Mouse (Mus musculus) bone marrow macrophage, adult 2 months (primary cell): ENCODE measurements at regions not wholly inside any gene's neighbourhood (a gene's known extent, or its start where the extent isn't known, plus 50 kb on each side); places are given as distances from the start of the nearest gene placed in this dataset.

Experiments
- H3K27ac ChIP-seq: 2 replicates; pipeline ENCODE4 v1.5.1; 2012; ENCODE audit warnings: low read depth, low read length; ENCODE audit not compliant: insufficient read depth
- H3K4me1 ChIP-seq: 2 replicates; pipeline ENCODE4 v1.6.1; 2012; ENCODE audit warnings: low read length; ENCODE audit not compliant: control insufficient read depth, insufficient read depth
- H3K4me3 ChIP-seq: 2 replicates; pipeline ENCODE4 v1.5.1; 2012; ENCODE audit warnings: mild to moderate bottlenecking, low read length, moderate library complexity; ENCODE audit not compliant: insufficient read depth
- CTCF ChIP-seq: IDR thresholded peaks from 2 replicates; pipeline ENCODE4 v1.5.1; 2012; ENCODE audit warnings: low read depth, mild to moderate bottlenecking, low read length, moderate library complexity
- POLR2A ChIP-seq: IDR thresholded peaks from 2 replicates; pipeline ENCODE4 v1.6.1; 2012; ENCODE audit warnings: mild to moderate bottlenecking, low read depth, low read length, borderline replicate concordance

DNA sequence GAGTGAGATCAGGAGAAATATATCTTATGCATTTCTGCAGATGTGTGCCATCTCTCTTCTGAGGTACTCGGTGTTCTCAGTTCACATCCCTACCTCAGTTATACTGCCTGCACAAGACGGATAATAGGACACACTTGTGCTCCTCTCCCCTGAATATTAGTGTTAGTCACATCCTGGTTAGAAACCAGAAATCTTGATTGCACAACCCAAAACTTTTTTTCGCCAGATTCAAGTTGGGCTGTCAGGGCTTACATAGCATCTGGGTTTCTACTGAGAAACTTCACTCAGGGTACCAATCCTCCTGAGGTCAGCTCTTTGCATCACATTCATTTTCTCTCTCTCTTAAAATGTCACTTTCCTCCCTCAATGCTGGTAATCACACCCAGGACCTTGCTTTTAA lies 69.8 kb upstream of the Sstr4 start:
- Histone ChIP-seq H3K4me3 (no peak overlapping the region), H3K27ac (no peak overlapping the region), H3K4me1 (no peaks in the 10 kb centered on the region)
- TF ChIP-seq CTCF = no peak
- TF ChIP-seq POLR2A = no peak

DNA sequence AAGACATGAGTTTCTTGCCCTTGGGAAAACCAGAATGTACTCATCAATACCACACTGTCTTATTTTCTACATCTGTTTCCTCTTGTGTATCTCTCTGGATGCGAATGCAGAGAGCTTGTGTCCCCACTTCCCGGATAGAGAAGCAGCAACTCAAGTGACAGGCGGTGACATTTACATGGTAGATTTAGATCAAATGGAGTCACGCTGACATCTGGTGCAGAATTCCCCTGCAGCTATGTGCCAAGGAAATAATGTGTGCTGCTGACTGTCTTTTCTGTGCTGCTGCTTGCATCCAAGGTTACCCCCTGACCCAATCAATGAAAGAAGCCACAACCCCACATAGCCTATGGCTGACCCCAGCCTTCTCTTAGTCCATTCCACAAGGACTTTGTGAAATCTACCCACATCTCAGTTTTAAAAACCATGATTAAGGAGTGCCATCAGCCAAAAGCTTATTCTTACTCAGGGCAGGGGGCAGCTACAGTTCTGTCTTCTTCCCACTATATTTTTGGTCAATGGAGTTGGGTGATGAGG lies 69.2 kb upstream of the Sstr4 start:
- Histone ChIP-seq H3K4me1 (no peaks in the 10 kb centered on the region), H3K4me3 (no peak overlapping the region), H3K27ac (no peak overlapping the region)
- TF ChIP-seq POLR2A = no peak
- no peak for TF ChIP-seq CTCF

DNA sequence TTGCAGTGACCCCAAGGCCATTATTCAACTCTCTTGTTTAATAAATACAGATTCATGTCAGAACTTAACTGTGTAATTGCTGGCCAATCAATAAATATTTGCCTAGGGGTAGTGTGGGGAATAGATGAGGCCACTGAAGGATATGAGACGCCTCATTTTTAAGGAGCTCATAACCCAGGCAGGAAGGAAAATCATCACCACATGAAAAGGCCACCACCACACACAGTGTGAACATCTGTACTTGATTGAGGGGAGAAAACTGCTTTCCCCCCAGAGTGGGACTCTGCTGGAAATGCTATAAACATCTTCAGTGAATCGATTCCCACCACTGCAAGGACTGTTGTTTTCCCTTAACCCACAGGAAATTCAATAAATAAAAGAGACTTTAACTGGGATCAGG lies 68.7 kb upstream of the Sstr4 start:
- Histone ChIP-seq H3K4me1 (no peaks in the 10 kb centered on the region), H3K4me3 (no peak overlapping the region), H3K27ac (no peak overlapping the region)
- TF ChIP-seq CTCF (no peak), POLR2A (no peak)

DNA sequence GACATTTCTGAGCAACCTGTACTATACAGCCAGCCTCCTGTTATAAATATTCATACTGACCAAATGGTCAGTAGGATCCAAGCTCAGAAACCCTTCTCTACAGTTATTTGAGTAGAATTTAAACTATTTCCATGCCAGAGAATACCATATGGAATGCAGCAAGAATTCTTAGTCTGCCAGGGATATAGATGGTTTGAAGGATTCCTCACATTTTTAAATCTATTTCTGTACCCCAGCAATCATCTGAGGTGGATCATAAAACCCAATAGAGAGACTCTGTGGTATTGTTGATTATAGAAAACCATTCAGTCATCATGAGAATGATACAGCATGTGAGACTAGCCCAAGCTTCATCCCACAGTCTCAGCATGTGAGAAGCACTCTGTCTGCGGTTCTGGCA lies 67.6 kb upstream of the Sstr4 start:
- TF ChIP-seq CTCF = no peak
- no peak for TF ChIP-seq POLR2A
- H3K27ac ChIP-seq = no peak overlapping the region

DNA sequence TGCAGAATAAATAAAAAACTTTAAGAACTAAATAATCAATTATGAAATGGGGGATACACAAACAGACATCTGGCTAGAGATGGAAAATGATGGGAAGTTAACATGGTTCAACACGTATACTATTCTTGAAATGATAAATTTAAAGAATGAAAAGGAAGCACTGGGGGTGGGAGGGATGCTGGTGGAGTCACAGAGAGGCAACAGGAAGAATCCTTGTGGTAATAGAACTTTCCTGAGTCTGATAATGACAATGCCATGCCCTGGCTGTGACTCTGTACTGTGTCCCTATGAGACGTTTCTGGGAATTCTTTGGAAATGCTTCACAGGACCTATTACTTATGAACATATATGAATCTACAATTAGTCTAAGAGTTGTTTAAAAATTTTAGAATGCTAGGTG lies 64.8 kb upstream of the Sstr4 start:
- Histone ChIP-seq H3K27ac (no peak overlapping the region), H3K4me1 (no peaks in the 10 kb centered on the region), H3K4me3 (no peak overlapping the region)
- TF ChIP-seq CTCF = no peak
- no peak for TF ChIP-seq POLR2A

More for the DNA sequence above, 67.6 kb upstream of the Sstr4 start:
- no peak overlapping the region for H3K4me3 ChIP-seq
- H3K4me1 ChIP-seq = no peaks in the 10 kb centered on the region

DNA sequence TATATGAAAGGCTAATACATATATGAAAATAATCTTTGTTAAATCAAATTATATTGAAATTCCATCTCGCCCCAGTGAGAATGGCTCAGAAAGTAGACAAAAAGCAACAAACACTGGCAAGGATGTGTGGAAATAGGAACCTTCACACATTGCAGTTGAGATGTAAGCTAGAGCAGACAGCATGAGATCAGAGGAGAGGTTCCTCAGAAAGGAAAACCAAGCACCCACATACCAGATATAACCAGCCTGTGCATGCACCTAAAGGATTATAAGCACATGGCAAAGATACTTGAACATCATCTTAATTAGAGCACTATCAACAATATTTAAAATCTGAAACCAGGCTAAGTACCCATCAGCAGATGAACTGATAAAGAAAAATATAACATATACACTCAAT lies 60.6 kb upstream of the Sstr4 start:
- no peak overlapping the region for H3K27ac ChIP-seq
- H3K4me1 ChIP-seq = peaks cover 2% of the 10 kb centered on the region; the same call in 1 of the 2 replicates
- TF ChIP-seq CTCF = no peak
- TF ChIP-seq POLR2A = no peak
- no peak overlapping the region for H3K4me3 ChIP-seq

DNA sequence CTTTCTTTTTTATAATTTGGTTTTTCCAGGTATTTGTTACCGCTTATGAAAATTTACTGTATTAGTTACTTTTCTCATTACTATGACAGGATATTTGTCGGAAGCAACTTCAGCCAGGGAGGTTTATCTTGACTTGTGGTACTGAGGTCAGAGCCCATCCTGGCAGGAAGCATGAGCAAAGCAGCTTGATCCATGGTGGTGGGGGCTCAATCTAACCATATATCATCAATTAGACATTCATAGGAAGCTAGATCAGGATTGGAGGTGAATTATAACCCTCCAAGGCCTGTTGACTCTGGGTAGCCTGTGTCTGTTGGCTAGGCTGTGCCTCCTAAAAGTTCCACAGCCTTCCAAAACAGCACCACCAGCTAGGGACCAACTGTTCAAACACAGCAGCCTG lies 58.5 kb upstream of the Sstr4 start:
- no peak overlapping the region for H3K27ac ChIP-seq
- TF ChIP-seq POLR2A (no peak), CTCF (no peak)
- H3K4me1 ChIP-seq = peaks cover 2% of the 10 kb centered on the region; the same call in 1 of the 2 replicates
- no peak overlapping the region for H3K4me3 ChIP-seq

DNA sequence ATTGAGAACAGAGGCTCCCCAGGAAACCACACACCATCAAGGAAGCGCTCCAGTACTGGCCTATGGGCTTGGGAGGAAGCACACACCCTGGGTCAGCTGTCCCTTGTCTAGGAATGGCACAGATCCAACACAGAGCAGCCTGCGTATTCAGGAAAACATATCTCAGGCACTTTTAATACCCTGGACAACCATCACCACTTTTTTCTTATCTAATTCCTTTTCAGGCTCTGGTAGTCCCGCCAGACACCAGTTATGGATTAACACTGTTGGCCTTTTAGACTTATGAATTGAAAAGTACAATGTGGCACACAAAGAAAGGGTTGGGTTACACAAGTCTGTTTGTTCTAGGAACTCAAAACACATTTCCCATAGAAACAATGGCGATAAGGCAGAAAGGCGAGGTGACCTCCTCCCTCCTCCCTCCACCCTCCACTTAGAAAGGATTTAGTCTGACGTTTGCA lies 56.8 kb upstream of the Sstr4 start:
- peaks cover 2% of the 10 kb centered on the region; the same call in 1 of the 2 replicates for H3K4me1 ChIP-seq
- no peak overlapping the region for H3K4me3 ChIP-seq
- TF ChIP-seq POLR2A (no peak), CTCF (no peak)
- no peak overlapping the region for H3K27ac ChIP-seq

DNA sequence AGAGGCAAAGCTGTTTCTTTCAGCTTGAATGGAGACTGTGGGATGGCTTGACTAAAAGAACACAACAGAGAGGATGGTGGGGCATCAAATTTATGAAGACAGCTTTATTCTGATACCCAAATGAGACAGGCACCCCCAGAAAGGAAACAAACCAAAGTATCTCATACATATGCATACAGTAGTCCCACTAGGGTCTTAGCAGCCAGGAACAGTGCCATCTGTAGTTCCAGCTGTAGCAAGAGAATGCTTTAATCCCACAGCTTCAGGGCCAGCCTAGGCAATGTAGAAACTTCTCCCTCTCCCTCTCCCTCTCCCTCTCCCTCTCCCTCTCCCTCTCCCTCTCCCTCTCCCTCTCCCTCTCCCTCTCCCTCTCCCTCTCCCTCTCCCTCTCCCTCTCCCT lies 56.2 kb upstream of the Sstr4 start:
- H3K4me1 ChIP-seq = peaks cover 2% of the 10 kb centered on the region; the same call in 1 of the 2 replicates

DNA sequence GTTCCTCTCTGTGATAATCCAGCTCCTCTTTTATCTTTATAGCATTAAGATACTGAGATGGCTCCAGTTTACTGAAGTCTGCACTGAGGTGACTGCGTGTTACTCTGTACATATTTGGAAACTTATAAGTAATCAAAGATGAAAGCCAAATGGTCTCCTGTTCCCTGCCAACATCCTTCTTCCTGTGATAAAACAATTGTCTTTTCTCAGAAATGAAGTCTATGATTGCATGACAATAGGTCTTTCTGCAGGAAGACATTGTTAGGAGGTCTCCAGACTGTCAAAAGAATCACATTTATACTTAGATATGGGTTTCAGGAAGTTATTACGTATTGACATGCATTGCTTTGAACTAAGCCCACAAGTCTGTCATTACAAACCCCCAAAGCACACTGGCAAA lies 51.0 kb upstream of the Sstr4 start:
- TF ChIP-seq POLR2A = no peak
- TF ChIP-seq CTCF = no peak
- Histone ChIP-seq H3K27ac (no peak overlapping the region), H3K4me1 (no peaks in the 10 kb centered on the region), H3K4me3 (no peak overlapping the region)

More for the DNA sequence above, 56.2 kb upstream of the Sstr4 start:
- Histone ChIP-seq H3K27ac (no peak overlapping the region), H3K4me3 (no peak overlapping the region)
- TF ChIP-seq CTCF (no peak), POLR2A (no peak)
